Mouse (Mus musculus): ENCODE measurements around the gene Washc4. TPM values are rescaled to one million over a fixed set of nuclear protein-coding genes. Genes with fewer than 3 reads are reported as not detected.
"Not testable (repeated sequence)": the region's sequence is repeated elsewhere in the genome, so short reads cannot be mapped to it uniquely, and the experiment has no call there.

Gene Washc4
- 10 to 100 TPM; 26.1 to 27.0 TPM for total RNA-seq (2021)

DNA sequence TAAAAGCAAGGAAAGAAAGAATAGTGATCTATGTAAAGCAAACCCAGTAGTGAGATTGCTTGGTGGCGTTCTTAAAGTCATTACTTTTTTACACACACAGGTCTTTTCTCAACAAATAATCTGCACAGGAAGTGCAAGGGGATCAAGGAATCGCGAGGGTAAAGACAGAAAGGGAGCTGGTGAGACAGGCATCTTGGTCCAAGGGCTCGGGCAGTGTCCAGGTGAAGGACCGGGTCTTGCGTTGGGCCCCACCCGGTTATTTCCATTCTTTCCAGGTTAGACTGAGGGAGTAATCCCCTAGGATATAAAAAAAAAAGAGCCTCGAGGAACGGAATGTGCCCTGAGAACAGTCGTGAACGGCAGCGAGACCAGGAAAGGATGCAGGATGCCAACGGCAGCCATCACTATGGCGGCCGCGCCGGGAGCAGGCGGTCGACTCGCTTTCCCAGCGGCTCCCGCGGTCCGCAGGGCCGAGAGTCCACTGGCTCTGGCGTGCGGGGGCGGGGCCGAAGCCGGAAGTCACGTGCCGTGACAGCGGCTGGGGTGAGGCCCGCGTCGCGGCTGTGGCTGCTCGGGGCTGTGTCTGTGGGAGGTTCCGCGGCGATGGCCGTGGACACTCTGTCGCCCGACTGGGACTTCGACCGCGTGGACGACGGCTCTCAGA is at the start of gene Washc4:
Washc4 (plus strand) TSS at position 314 of the 664 bp plus-strand sequence.
- intact Hi-C loops (cut with DNase I): no loop called here
- peak; percentile 97 for DNase-seq

DNA sequence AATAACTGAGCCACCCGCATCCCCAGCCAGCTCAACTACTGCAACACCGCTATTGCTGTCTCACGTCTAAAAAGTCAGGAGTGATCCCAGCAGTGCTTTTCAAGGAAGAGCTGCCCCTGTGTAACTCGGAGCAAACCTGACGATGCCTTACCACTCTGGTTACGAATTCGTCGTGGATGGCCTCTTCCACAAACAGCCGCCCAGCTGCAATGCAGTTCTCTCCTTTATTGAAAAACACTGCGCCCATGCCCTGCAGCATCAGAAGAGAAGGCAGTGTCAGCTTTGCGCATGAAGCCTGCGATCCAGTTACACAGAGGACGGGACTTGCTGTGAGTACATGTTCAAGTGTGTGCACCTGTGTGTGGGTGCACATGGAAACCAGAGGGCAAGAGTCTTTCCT is 46.2 kb upstream of the Washc4 start:
- DNase-seq: no peak
- intact Hi-C loops (cut with DNase I): loop anchor here (10.0 kb wide), 1 partner anchor 133 kb away; the partner anchor contains the start of gene D10Wsu102e

DNA sequence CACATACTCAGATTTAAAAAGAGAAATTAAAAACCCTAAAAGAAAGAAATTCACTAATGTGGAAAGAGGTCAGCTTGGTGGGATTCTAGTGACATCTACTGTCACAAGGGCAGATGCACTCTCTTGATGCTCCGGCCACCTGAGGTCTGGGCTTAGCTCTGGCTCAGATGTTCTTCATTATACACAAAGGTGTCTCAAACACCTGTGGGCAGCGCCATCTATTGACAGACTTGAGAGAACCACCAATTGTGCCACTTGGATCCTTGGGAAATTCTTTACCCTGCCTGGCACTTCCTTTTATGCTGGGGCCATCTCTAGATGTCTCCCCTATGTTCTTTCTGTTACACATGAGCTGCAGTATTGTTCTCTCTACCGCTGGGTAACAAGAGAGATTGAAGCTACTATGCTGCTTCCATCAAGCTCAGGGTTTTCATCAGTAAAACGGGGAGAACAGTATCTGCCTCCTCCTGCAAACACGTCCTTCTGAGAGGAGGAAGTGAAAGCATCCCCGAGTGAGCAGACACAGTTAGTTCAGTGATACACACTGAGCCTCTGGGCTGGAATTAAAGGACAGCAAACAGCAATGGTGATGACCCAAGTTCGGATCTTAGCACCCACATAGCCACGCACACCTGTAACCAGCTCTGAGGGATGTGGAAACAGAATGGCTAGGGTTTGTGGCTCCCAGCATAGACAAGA is 34.4 kb upstream of the Washc4 start:
- peak; percentile 6 for DNase-seq
- intact Hi-C loops (cut with DNase I): no loop called here

DNA sequence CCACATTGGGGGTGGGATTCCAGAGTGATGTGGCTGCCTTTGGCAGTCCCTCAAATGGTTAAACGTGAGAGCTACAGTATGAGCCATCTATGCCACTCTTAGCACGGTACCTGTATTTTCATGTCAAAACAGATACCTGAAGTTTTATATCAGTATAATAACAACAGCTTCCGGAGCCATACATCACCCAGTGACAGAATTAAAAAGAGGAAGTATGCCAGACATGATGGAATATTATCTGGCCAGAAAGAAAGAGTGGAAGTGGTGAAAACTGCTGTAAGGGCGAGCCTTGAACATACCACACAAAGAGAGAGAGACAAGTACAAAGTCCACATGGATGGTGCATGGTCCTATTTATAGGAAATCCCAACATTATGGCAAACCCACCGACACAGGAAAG is 32.2 kb upstream of the Washc4 start:
- no peak for DNase-seq
- intact Hi-C loops (cut with DNase I): no loop called here

GRCm38 (mm10) chr10:83513736-83514135 is 29.8 kb upstream of the Washc4 start:
- no peak for DNase-seq
- intact Hi-C loops (cut with DNase I): no loop called here

GRCm38 (mm10) chr10:83520990-83521389 is 22.6 kb upstream of the Washc4 start:
- DNase-seq: no peak
- intact Hi-C loops (cut with DNase I): no loop called here

GRCm38 (mm10) chr10:83524238-83524637 is 19.3 kb upstream of the Washc4 start:
- intact Hi-C loops (cut with DNase I); DNase-seq: not testable (repeated sequence)

DNA sequence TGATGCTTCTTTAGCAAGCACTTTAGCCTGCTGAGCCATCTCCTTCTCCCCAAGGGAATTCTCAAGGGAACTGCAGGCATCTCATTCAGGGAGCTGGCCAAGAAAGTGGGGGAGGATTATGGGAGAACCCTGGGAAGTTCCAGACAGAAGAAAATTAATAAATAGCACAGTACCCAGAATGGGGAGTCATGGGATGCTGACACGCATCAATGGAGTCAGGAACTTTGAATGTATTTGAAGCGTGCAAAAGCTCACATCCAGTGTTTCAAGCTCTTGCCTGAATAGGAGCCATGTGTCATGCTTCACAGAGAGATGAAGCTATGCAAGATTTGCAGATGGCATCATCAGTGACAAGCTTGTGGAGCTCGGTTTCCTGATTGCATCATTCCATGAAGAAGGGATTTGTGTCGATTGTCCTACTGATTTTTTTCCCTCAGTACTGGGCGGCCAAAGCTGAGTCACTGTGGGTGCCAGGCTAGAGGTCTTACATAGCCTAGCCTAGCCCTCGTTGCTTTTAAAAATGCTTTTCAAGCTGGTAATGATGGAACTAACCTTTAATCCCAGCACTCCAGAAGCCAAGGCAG is 13.1 kb upstream of the Washc4 start:
- intact Hi-C loops (cut with DNase I): no loop called here

GRCm38 (mm10) chr10:83533258-83533909 is 10.2 kb upstream of the Washc4 start:
- peak; percentile 62 for DNase-seq
- intact Hi-C loops (cut with DNase I): no loop called here

More for the DNA sequence above, 13.1 kb upstream of the Washc4 start:
- no peak for DNase-seq

DNA sequence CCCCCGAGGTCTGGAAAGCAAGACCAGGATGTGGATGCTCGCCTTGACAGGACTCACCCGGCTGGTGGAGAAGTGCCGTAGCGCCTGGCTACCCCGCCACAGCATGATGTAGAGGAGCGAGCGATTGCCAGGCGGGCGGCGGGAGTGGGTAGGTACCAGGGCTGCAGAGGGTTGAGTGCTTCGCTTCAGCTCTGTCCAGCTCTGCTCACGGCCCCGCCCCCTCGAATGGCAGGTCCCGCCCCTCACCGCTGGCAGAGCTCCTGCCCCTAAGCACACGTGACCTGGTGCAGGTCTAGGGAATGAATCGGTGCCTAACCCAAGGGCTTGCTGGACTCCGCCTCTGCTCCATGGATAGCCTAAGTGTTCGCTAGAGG is 9.7 kb upstream of the Washc4 start, which contains the start of gene Aldh1l2:
Aldh1l2 (minus strand) TSS at position 231 of the 374 bp plus-strand sequence.
- intact Hi-C loops (cut with DNase I): no loop called here
- DNase-seq: peak; percentile 85

DNA sequence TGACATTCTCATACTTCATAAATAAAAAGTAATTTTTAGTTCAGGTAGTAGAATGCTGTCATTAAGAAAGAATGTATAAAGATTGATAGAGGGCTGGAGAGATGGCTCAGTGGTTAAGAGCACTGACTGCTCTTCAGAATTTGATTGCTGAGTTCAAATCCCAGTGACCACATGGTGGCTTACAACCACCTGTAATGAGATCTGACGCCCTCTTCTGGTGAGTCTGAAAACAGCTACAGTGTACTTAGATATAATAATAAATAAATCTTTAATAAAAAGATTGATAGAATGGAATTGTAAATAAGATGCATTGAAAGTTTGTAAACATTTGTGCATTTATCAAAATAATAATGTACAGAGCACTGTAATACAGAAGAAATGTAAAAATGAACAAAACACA is 7.1 kb upstream of the Washc4 start:
- intact Hi-C loops (cut with DNase I): no loop called here
- DNase-seq: no peak

GRCm38 (mm10) chr10:83539311-83539980 is 4.1 kb upstream of the Washc4 start:
- no peak for DNase-seq
- intact Hi-C loops (cut with DNase I): no loop called here

GRCm38 (mm10) chr10:83540092-83540491 is 3.5 kb upstream of the Washc4 start:
- intact Hi-C loops (cut with DNase I): no loop called here
- peak; percentile 48 for DNase-seq

- DNase-seq: no peak
- intact Hi-C loops (cut with DNase I): no loop called here
Measured at GRCm38 (mm10) chr10:83542241-83542640, 1.3 kb upstream of the Washc4 start.

DNA sequence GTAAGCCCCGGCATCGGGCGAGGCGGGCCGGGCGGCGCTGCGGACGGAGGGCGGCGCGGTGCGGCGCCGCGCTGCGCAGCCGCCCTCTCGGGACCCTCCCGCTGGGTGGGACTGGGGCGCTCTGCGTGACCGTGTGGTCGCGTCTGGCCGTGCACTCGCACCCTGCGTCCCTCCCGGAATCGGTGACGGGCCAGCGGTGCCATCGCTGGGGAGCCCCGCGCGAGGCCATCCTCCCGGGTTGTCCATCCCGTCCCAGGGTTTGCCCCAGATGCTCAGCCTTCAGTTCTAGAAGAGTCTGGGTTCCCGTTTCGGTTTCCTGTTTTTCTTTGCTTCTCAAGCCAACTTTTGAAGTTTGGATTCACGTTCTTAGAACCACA is 539 bp downstream of the Washc4 start:
- intact Hi-C loops (cut with DNase I): no loop called here
- DNase-seq: peak; percentile 53

DNA sequence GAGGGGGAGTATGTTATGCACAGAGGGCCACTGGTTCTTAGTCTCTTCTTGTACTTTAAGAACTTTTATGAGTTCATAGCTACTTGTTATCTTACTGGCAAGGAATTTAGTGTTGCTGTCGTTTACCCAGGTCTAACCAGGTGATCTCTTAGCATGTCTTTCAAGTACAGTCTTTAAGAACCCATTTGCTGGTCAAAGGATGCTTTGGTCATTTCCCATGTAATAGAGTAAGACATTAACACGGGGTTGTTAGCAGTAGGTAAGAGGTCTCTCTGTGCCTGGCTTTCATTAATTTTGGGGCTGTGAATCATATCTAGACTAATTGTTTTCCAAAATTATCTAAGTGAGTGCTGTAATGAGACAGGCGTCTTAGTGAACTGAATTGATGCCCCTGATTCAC is 1.8 kb downstream of the Washc4 start:
- intact Hi-C loops (cut with DNase I): no loop called here
- no peak for DNase-seq

- intact Hi-C loops (cut with DNase I): no loop called here
- no peak for DNase-seq
Measured at GRCm38 (mm10) chr10:83563005-83563404, 19.5 kb downstream of the Washc4 start.

- intact Hi-C loops (cut with DNase I): no loop called here
- no peak for DNase-seq
Measured at GRCm38 (mm10) chr10:83565449-83566441, 22.2 kb downstream of the Washc4 start.

DNA sequence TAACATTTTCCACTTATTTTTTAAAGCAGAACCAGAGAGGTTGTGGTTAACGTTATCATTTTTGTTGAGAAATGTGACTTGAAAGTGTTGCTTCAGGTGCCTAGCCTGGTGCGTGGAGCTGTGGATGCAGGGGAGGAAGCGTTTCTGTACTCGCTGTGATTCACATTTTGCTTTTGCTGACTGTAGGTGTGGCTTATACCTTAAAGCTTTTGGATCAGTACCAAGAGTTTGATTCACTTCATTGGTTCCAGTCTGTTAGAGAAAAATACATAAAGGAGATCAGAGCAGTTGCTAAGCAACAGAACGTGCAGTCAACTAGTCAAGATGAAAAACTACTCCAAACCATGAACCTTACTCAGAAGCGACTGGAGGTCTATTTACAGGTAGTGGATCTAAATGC is 47.2 kb downstream of the Washc4 start:
- intact Hi-C loops (cut with DNase I): loop anchor here (5.0 kb wide), 1 partner anchor 34 kb away; no protein-coding TSS in a partner anchor
- no peak for DNase-seq

Measured in left cerebral cortex, postnatal 4 days (tissue).